Mouse (Mus musculus) E14TG2a.4 (cell line): ENCODE measurements around the gene Ddx23.

ENCODE experiments used
- CTCF ChIP-seq: conservative IDR thresholded peaks from 2 replicates; pipeline ENCODE4 v1.5.1; 2014; ENCODE audit warnings: low read length
- POU5F1 ChIP-seq: IDR thresholded peaks from 2 replicates; pipeline ENCODE4 v1.6.1; 2014; ENCODE audit warnings: low read length, borderline replicate concordance

GRCm38 (mm10) chr15:98689682-98690081 is 27.0 kb upstream of the Ddx23 start:
- no peak for TF ChIP-seq CTCF
- TF ChIP-seq POU5F1, result no peak
